Mouse (Mus musculus): Measurements from ENCODE around the gene Egflam. TPM values are rescaled to one million over a fixed set of nuclear protein-coding genes. Genes with fewer than 3 reads are reported as not detected.
A peak's percentile ranks its signal among the peaks of the same experiment; 100 is the strongest.

Gene Egflam
- polyA plus RNA-seq, 1 experiment from 2014 or later = 17.0 TPM

- no peaks in the 10 kb centered on the region for H3K9me3 ChIP-seq
- H3K36me3 ChIP-seq = no peaks in the 10 kb centered on the region
- no peak overlapping the region for H3K4me3 ChIP-seq
- no peak overlapping the region for H3K9ac ChIP-seq
- 51% methylated on average over 4 of the region's 4 CpGs for WGBS
- no peaks in the 10 kb centered on the region for H3K4me1 ChIP-seq
- no peak overlapping the region for H3K27ac ChIP-seq
- no peaks in the 10 kb centered on the region for H3K27me3 ChIP-seq (replicated peaks)
- H3K4me2 ChIP-seq (replicated peaks) = no peak overlapping the region
- ATAC-seq (ENCODE audit: low FRiP score, low read depth) = no peak
These were observed 109.3 kb downstream of the Egflam start for GRCm38 (mm10) chr15:7288841-7289424.

GRCm38 (mm10) chr15:7287911-7288310, 110.3 kb downstream of the Egflam start:
- Histone ChIP-seq H3K27me3 (replicated peaks) (no peaks in the 10 kb centered on the region), H3K4me1 (no peaks in the 10 kb centered on the region), H3K9ac (no peak overlapping the region), H3K27ac (no peak overlapping the region), H3K4me2 (replicated peaks) (no peak overlapping the region), H3K9me3 (no peaks in the 10 kb centered on the region), H3K36me3 (no peaks in the 10 kb centered on the region), H3K4me3 (no peak overlapping the region)
- 76% methylated on average over 3 of the region's 3 CpGs for WGBS
- ATAC-seq (ENCODE audit: low FRiP score, low read depth) = no peak

GRCm38 (mm10) chr15:7281579-7281978, 116.6 kb downstream of the Egflam start:
- Histone ChIP-seq H3K4me3 (no peak overlapping the region), H3K27me3 (replicated peaks) (no peaks in the 10 kb centered on the region), H3K27ac (no peak overlapping the region), H3K4me2 (replicated peaks) (no peak overlapping the region), H3K4me1 (no peaks in the 10 kb centered on the region), H3K36me3 (no peaks in the 10 kb centered on the region), H3K9ac (no peak overlapping the region), H3K9me3 (no peaks in the 10 kb centered on the region)
- ATAC-seq (ENCODE audit: low FRiP score, low read depth) = no peak
- 67% methylated on average over 6 of the region's 6 CpGs for WGBS

GRCm38 (mm10) chr15:7263822-7264221, 134.4 kb downstream of the Egflam start:
- Histone ChIP-seq H3K4me2 (replicated peaks) (no peak overlapping the region), H3K27me3 (replicated peaks) (no peaks in the 10 kb centered on the region), H3K4me1 (no peaks in the 10 kb centered on the region), H3K27ac (no peak overlapping the region), H3K9ac (no peak overlapping the region), H3K36me3 (no peaks in the 10 kb centered on the region), H3K4me3 (no peak overlapping the region), H3K9me3 (no peaks in the 10 kb centered on the region)
- peak; percentile 56; the same call in 1 of the 2 replicates for ATAC-seq (ENCODE audit: low FRiP score, low read depth)
- 23% methylated on average over 3 of the region's 3 CpGs for WGBS

- Histone ChIP-seq H3K4me2 (replicated peaks) (no peak overlapping the region), H3K4me1 (no peaks in the 10 kb centered on the region), H3K27me3 (replicated peaks) (no peaks in the 10 kb centered on the region), H3K9me3 (no peaks in the 10 kb centered on the region), H3K4me3 (no peak overlapping the region), H3K9ac (no peak overlapping the region), H3K27ac (no peak overlapping the region), H3K36me3 (no peaks in the 10 kb centered on the region)
- WGBS = 89% methylated on average over 9 of the region's 9 CpGs
- ATAC-seq (ENCODE audit: low FRiP score, low read depth) = no peak
These were observed 134.9 kb downstream of the Egflam start for GRCm38 (mm10) chr15:7263339-7263738.

- H3K4me3 ChIP-seq = no peak overlapping the region
- ATAC-seq (ENCODE audit: low FRiP score, low read depth) = no peak
- no peaks in the 10 kb centered on the region for H3K9me3 ChIP-seq
- no peaks in the 10 kb centered on the region for H3K36me3 ChIP-seq
- H3K9ac ChIP-seq = no peak overlapping the region
- no peaks in the 10 kb centered on the region for H3K27me3 ChIP-seq (replicated peaks)
- H3K4me1 ChIP-seq = no peaks in the 10 kb centered on the region
- 88% methylated on average over 1 of the region's 1 CpGs for WGBS
- H3K4me2 ChIP-seq (replicated peaks) = no peak overlapping the region
- no peak overlapping the region for H3K27ac ChIP-seq
These were observed 136.8 kb downstream of the Egflam start for GRCm38 (mm10) chr15:7261371-7261770.

- no peaks in the 10 kb centered on the region for H3K9me3 ChIP-seq
- no peak overlapping the region for H3K27ac ChIP-seq
- WGBS = 91% methylated on average over 3 of the region's 3 CpGs
- H3K4me1 ChIP-seq = no peaks in the 10 kb centered on the region
- H3K36me3 ChIP-seq = no peaks in the 10 kb centered on the region
- no peak overlapping the region for H3K4me3 ChIP-seq
- H3K27me3 ChIP-seq (replicated peaks) = no peaks in the 10 kb centered on the region
- H3K9ac ChIP-seq = no peak overlapping the region
- ATAC-seq (ENCODE audit: low FRiP score, low read depth) = no peak
- H3K4me2 ChIP-seq (replicated peaks) = no peak overlapping the region
These were observed 141.6 kb downstream of the Egflam start for GRCm38 (mm10) chr15:7256577-7256976.

GRCm38 (mm10) chr15:7253326-7253725, 144.9 kb downstream of the Egflam start:
- Histone ChIP-seq H3K9ac (no peak overlapping the region), H3K36me3 (no peaks in the 10 kb centered on the region), H3K27me3 (replicated peaks) (no peaks in the 10 kb centered on the region), H3K9me3 (peaks cover 5% of the 10 kb centered on the region; the same call in 1 of the 2 replicates), H3K4me1 (no peaks in the 10 kb centered on the region), H3K4me3 (no peak overlapping the region), H3K27ac (no peak overlapping the region), H3K4me2 (replicated peaks) (no peak overlapping the region)
- no peak for ATAC-seq (ENCODE audit: low FRiP score, low read depth)
- WGBS = 96% methylated on average over 6 of the region's 6 CpGs

GRCm38 (mm10) chr15:7252106-7252636, 146.0 kb downstream of the Egflam start:
- ATAC-seq (ENCODE audit: low FRiP score, low read depth) = no peak
- H3K4me2 ChIP-seq (replicated peaks) = no peak overlapping the region
- no peak overlapping the region for H3K9ac ChIP-seq
- H3K27ac ChIP-seq = no peak overlapping the region
- H3K27me3 ChIP-seq (replicated peaks) = no peaks in the 10 kb centered on the region
- H3K36me3 ChIP-seq = no peaks in the 10 kb centered on the region
- H3K4me3 ChIP-seq = no peak overlapping the region
- WGBS = 90% methylated on average over 12 of the region's 12 CpGs
- no peaks in the 10 kb centered on the region for H3K4me1 ChIP-seq
- peaks cover 5% of the 10 kb centered on the region; the same call in 1 of the 2 replicates for H3K9me3 ChIP-seq

- Histone ChIP-seq H3K4me2 (replicated peaks) (no peak overlapping the region), H3K4me1 (no peaks in the 10 kb centered on the region), H3K36me3 (no peaks in the 10 kb centered on the region), H3K4me3 (no peak overlapping the region), H3K27ac (no peak overlapping the region), H3K9me3 (peaks cover 5% of the 10 kb centered on the region; the same call in 1 of the 2 replicates), H3K27me3 (replicated peaks) (no peaks in the 10 kb centered on the region), H3K9ac (no peak overlapping the region)
- ATAC-seq (ENCODE audit: low FRiP score, low read depth) = no peak
- 96% methylated on average over 9 of the region's 9 CpGs for WGBS
These were observed 147.2 kb downstream of the Egflam start for GRCm38 (mm10) chr15:7251042-7251441.

- H3K4me3 ChIP-seq = no peak overlapping the region
- WGBS = 86% methylated on average over 4 of the region's 4 CpGs
These were observed 149.0 kb downstream of the Egflam start for GRCm38 (mm10) chr15:7249216-7249615.

GRCm38 (mm10) chr15:7247321-7247720, 150.9 kb downstream of the Egflam start:
- no peak for ATAC-seq (ENCODE audit: low FRiP score, low read depth)
- H3K4me2 ChIP-seq (replicated peaks) = no peak overlapping the region
- no peak overlapping the region for H3K4me3 ChIP-seq
- no peaks in the 10 kb centered on the region for H3K36me3 ChIP-seq
- H3K9ac ChIP-seq = no peak overlapping the region
- 89% methylated on average over 8 of the region's 8 CpGs for WGBS
- no peaks in the 10 kb centered on the region for H3K4me1 ChIP-seq
- no peaks in the 10 kb centered on the region for H3K27me3 ChIP-seq (replicated peaks)
- H3K27ac ChIP-seq = no peak overlapping the region
- peaks cover 5% of the 10 kb centered on the region; the same call in 1 of the 2 replicates for H3K9me3 ChIP-seq

More at GRCm38 (mm10) chr15:7249216-7249615, 149.0 kb downstream of the Egflam start:
- Histone ChIP-seq H3K4me2 (replicated peaks) (no peak overlapping the region), H3K27me3 (replicated peaks) (no peaks in the 10 kb centered on the region), H3K27ac (no peak overlapping the region), H3K36me3 (no peaks in the 10 kb centered on the region), H3K9ac (no peak overlapping the region), H3K9me3 (peaks cover 5% of the 10 kb centered on the region; the same call in 1 of the 2 replicates), H3K4me1 (no peaks in the 10 kb centered on the region)
- ATAC-seq (ENCODE audit: low FRiP score, low read depth) = no peak
